Mouse (Mus musculus) heart, adult 9 months (tissue): ENCODE measurements around the gene Taok2.

Experiments used
- DNase-seq, 2 experiments: peaks; one replicate each; pipeline ENCODE4 v3.0.0; 2022; ENCODE audit warnings: low spot score in 2 of 2

The Taok2 gene

GRCm38 (mm10) chr7:126870520-126870891, 14.0 kb downstream of the Taok2 start:
- no peak for DNase-seq

GRCm38 (mm10) chr7:126869780-126870519, 14.6 kb downstream of the Taok2 start:
- DNase-seq: peak in 1 of 2 experiments; percentile 33

- no peak for DNase-seq
Measured at GRCm38 (mm10) chr7:126868003-126868402, 16.5 kb downstream of the Taok2 start.

DNA sequence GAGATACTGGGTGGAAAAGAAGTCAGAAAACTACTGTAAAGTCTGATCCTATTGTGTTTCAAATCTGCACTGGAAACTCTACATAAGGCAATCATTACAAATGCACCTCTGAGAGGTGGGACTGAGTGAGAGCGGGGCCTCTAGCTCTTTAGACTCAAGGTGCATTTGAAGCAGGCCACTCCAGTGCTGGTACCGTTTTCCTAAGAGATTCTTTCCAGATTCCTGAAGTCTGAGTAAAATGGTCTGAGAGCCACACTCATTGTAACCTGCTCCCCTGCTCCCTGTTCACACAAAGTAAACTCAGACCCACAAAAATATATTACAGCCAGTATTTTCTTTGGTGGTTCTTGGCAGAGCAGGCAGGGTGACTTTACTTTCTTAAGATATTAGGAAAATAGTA, 17.0 kb downstream of the Taok2 start:
- DNase-seq: no peak

DNA sequence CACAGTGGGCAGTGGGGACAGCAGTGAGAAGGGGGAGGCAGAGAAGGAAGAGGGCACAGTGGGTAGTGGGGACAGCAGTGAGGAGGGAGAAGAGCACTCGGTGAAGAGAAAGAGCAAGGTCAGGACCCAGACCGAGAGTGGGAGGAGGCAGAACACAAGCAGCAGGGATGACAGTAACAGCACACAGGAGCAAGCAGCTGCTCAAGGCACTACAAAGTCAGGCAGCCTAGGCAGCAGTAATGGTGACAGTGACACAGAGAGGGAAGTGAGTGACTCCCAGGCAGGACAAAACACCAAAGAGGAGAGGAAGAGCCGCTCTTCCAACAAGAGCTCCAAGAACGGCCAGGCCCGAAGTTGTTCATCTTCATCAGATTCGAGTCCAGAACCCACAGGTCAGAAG, 20.7 kb downstream of the Taok2 start:
- DNase-seq: no peak

DNA sequence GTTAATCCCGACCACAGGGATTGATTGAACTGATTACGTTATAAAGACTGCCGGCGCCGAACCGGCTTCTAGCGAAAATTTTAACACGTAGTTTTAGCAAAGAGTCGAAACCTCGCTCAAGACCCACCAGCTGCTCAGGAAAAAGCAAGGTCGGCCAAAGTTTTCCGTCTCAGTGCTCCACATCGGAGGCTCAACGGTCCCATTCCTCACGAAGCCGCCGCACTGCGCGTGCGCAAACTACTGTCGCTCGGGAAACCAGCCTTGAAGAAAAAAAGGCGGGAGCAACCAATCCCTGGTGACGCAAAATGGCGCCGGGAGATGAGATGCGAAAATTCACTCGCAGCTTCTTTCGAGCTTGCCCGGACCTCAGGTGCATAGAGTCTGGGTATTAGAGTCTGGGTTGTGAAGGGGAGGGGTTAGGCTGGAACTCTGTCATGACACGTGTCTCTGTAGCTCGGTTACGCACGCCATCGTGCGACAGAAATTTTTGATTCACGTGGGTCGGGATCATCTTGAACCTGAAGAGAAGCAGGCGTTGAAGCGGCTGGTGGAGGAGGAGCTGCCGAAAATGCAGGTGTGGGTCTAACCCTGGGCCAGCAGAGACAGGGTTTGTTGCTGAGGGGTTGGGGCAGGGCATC, 22.2 kb downstream of the Taok2 start, which contains the start of gene Ino80e:
Gene Ino80e, minus strand, starts transcription at position 231 of the 638 bp plus-strand sequence.
- peak; percentile 93 to 94 for DNase-seq

DNA sequence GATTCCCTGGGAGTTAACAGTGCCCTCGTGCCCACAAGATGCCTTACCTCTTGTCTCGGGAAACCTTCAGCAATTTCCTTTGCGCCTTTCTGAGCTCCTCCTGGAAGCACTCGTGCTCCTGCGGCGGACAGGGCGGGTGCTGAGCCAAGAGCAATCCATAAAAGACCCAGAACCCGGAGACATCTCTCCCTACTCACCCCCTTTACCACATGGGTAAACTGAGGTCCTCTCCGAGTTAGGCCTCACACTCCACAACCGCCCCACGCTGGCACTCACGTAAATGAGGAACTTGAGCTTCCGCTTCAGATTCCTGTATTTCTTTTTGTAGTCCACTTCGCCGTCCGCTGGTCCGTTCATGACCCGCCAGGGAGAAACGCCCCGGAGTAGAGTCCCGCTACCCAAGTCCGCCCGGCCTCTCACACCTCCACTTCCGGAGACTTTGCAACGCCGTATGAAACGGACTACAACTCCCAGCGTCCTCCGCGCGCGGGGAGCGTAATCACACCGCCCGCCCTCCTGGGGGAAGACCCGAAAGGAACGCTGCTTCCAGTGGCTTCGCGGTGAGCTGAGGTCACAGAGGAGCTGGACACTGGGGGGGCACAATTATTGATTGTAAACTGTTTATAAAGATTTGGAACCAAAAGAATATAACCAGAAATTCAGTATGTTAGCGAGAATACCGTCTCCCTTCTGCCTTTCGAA, 22.9 kb downstream of the Taok2 start, which contains the start of gene Hirip3:
Gene Hirip3, plus strand, starts transcription at position 544 of the 702 bp plus-strand sequence.
- DNase-seq: peak; percentile 94 to 96

- no peak for DNase-seq
Measured at GRCm38 (mm10) chr7:126860987-126861386, 23.5 kb downstream of the Taok2 start.

GRCm38 (mm10) chr7:126856741-126857420, 27.6 kb downstream of the Taok2 start:
- no peak for DNase-seq

- DNase-seq: no peak
Measured at GRCm38 (mm10) chr7:126855641-126856040, 28.9 kb downstream of the Taok2 start.

GRCm38 (mm10) chr7:126853454-126853853, 31.0 kb downstream of the Taok2 start:
- no peak for DNase-seq

- no peak for DNase-seq
Measured at GRCm38 (mm10) chr7:126851192-126851591, 33.3 kb downstream of the Taok2 start.

DNA sequence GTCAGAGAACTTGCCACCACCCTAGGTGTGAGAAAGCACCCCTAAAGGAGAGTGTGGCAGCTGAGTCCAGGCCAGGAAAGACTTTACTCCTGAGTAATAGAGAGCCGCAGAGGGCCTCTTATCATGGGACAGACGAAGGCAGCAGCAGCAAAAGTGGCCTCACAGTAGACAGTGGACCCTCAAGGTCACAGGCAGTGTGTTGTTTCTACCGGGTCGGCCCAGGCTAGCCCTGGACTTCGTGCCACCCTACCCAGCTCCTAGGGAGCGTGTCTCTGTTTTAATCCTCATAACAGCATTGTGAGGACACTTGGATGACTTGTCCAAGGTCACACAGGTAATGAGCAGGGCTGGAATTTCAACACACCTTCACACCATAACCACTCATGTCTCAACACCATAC, 34.3 kb downstream of the Taok2 start:
- no peak for DNase-seq

GRCm38 (mm10) chr7:126848794-126849193, 35.7 kb downstream of the Taok2 start:
- DNase-seq: no peak

DNA sequence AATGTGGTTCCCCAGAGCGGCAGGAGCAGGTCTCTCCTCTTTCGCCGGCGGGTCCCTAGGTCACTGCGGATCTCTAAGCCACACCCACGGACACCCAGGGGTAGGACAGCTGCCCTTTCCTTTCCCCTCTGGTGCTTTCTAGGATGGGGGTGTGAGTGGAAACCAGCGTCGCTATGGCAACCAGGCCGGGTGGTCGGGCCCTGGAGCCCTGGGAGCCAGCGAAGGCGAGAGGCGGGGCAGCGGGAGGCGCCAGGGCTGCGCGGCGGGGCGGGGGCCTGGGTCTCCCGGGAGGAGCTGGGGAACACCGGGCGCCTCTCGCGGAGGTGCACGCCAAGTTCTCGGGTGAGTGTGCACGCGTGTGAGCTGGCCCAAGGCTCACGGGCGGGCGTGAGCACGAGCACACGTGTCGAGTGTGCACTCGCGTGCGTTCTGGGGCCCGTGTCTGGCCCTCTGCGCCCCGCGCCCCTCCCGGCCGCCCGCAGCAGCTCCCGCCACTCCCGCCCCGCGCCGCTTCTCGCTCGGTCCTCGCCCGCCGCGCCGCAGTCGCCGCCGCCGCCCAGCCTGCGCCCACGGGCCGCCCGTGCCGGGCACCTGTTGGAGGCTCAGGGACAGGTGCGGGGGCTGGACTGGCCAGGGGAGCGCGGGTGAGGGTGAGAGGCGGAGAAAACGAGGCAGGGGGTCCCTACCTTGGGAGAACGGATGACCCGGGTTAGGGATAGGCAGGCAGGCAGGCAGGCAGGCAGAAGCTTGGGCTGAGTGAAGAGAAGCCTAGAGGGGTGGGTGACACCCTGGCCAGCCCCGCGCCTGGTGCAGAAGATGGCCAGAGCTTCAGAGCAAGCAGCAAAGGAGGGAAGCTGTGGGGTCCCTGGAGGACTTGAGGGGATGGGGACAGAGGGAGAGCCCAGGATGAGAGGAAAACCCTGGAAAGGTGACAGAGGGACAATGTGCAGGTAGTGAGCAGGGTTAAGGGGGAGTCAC, 36.8 kb downstream of the Taok2 start:
- no peak for DNase-seq

- no peak for DNase-seq
Measured at GRCm38 (mm10) chr7:126847116-126847420, 37.4 kb downstream of the Taok2 start, which contains the start of gene Doc2a. Doc2a (plus strand) TSS chr7:126847416.

DNA sequence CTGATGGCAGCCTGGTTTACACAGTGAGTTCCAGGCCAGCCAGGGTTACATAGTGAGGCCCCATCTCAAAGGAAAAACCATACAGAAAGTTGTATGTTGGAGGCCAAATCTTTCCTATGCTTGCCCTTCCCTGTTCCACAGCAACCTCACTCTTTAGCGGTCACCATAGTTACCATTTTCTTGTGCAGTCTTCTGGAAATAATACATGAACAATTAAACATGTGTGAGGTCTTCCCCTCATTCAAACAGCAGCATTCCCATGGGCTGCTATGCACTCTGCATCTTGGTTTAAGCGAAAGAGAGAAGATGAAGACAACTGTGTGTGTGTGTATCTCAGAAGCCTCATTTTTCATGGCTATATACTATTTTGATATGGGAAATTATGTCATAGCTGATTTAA, 39.0 kb downstream of the Taok2 start:
- DNase-seq: no peak

- DNase-seq: no peak
Measured at GRCm38 (mm10) chr7:126843276-126843675, 41.2 kb downstream of the Taok2 start.

GRCm38 (mm10) chr7:126833294-126833693, 51.2 kb downstream of the Taok2 start:
- no peak for DNase-seq

DNA sequence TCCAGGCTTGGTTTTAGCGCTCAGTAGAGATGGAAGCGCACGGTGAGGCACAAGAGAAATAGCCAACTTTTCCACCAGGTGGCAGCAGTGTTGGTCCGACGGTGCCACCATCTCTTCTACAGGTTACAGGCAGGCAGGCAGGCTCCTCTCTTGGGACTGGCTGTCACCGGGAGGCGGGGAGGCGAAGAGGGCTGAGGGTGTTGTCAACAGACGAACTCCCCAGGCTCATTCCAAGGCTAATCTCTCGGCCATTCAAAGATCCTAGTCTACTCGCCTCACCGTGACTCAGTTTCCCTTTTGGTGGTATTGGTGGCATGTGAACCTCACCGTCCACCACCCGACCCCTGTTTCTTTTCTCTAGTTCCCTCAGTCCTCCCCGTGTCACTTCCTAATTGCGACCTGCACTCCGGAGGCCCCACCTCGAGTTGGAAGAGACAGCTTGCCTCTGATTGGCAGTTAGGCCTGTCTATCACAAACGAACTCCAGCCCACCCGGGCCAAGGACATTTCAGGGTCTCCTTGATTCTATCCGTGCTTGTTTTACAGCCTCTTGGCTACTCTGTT, 52.4 kb downstream of the Taok2 start:
- DNase-seq: peak; percentile 58 to 62

GRCm38 (mm10) chr7:126831539-126831938, 53.0 kb downstream of the Taok2 start, which contains the start of gene 4930451I11Rik:
4930451I11Rik (minus strand) TSS chr7:126831639.
- DNase-seq: no peak
